Mouse (Mus musculus) stomach, embryonic 16.5 days (tissue): ENCODE results near the gene Hist1h1t. TPM values are rescaled to one million over a fixed set of nuclear protein-coding genes. Genes with fewer than 3 reads are reported as not detected.
"Not testable (repeated sequence)": the region's sequence is repeated elsewhere in the genome, so short reads cannot be mapped to it uniquely, and the experiment has no call there.

Experiments used
- ATAC-seq: fragments of 200-750 bp; cut with Nextera tagmentation; 2 replicates; pipeline ENCODE4 v1.8.0; 2017; ENCODE audit warnings: moderate number of reproducible peaks, moderate TSS enrichment; ENCODE audit not compliant: insufficient read depth, low FRiP score
- H3K27ac ChIP-seq: fragments of 300-500 bp; sonication (generic); 2 replicates; pipeline ENCODE4 v1.5.1; 2014; ENCODE audit warnings: low read length
- H3K27me3 ChIP-seq: fragments of 300-500 bp; sonication (generic); 2 replicates; pipeline ENCODE4 v1.6.1; 2014; ENCODE audit warnings: low read length, control low read depth, mixed read lengths; ENCODE audit not compliant: control insufficient read depth, insufficient read depth
- H3K36me3 ChIP-seq: fragments of 300-500 bp; sonication (generic); 2 replicates; pipeline ENCODE4 v1.6.1; 2014; ENCODE audit warnings: low read length; ENCODE audit not compliant: control insufficient read depth, insufficient read depth
- H3K4me1 ChIP-seq: fragments of 300-500 bp; sonication (generic); 2 replicates; pipeline ENCODE4 v1.6.1; 2014; ENCODE audit warnings: low read length, control low read depth, mixed read lengths; ENCODE audit not compliant: control insufficient read depth, insufficient read depth
- H3K4me2 ChIP-seq: fragments of 300-500 bp; sonication (generic); 2 replicates; pipeline ENCODE4 v1.6.1; 2014; ENCODE audit warnings: low read depth, low read length, mixed read lengths
- H3K4me3 ChIP-seq: fragments of 300-500 bp; sonication (generic); replicated peaks from 2 replicates; pipeline ENCODE4 v1.5.1; 2014; ENCODE audit warnings: mild to moderate bottlenecking, low read length
- H3K9ac ChIP-seq: fragments of 300-500 bp; sonication (generic); 2 replicates; pipeline ENCODE4 v1.6.1; 2014; ENCODE audit warnings: low read length
- H3K9me3 ChIP-seq: fragments of 300-500 bp; sonication (generic); replicated peaks from 2 replicates; pipeline ENCODE4 v1.6.1; 2016; ENCODE audit warnings: low read length, control low read depth; ENCODE audit not compliant: control insufficient read depth
- WGBS: fragments of 180-500 bp; shearing (Covaris S2); extraction: QIAGEN DNeasy Blood & Tissue Kit; methylation state at CpG from one replicate; pipeline ENCODE4 v1.1.7; 2014; 5-methylcytosine and 5-hydroxymethylcytosine counted together
- polyA plus RNA-seq: library from polyadenylated mRNA; unstranded; fragments of >200 nt; fragmentation: Nextera tagmentation; extraction: Ambion mirVana; gene quantifications from 2 replicates; pipeline ENCODE4 v1.2.1, GENCODE M21; 2015

Hist1h1t gene
- polyA plus RNA-seq, 1 experiment from 2014 or later: 0.14 TPM

GRCm38 (mm10) chr13:23697491-23698299, 2.1 kb downstream of the Hist1h1t start:
- peak; percentile 30; the same call in 1 of the 2 replicates for ATAC-seq
- H3K4me3 ChIP-seq: peak overlapping the region; percentile 53
- H3K4me2 ChIP-seq: peak overlapping the region; percentile 71
- under 1% methylated on average over 21 of the region's 32 CpGs for WGBS
- peak overlapping the region; percentile 71 for H3K9ac ChIP-seq
- H3K9me3 ChIP-seq: no peaks in the 10 kb centered on the region
- H3K36me3 ChIP-seq: no peaks in the 10 kb centered on the region
- peak overlapping the region; percentile 92 for H3K27ac ChIP-seq
- H3K27me3 ChIP-seq: no peaks in the 10 kb centered on the region
- 0 out of 2 replicates have a peak, but pooled peaks cover 4% of the 10 kb centered on the region for H3K4me1 ChIP-seq

GRCm38 (mm10) chr13:23698300-23698693, 2.7 kb downstream of the Hist1h1t start, which contains the start of gene Hist1h4c:
Hist1h4c (minus strand) TSS chr13:23698454.
- under 1% methylated on average over 20 of the region's 22 CpGs for WGBS
- H3K9me3 ChIP-seq: no peaks in the 10 kb centered on the region

GRCm38 (mm10) chr13:23698996-23699395, 3.4 kb downstream of the Hist1h1t start:
- WGBS: 53% methylated on average over 6 of the region's 6 CpGs
- ATAC-seq: no peak
- peak overlapping the region; percentile 80 for H3K27ac ChIP-seq

More at GRCm38 (mm10) chr13:23698300-23698693, 2.7 kb downstream of the Hist1h1t start, which contains the start of gene Hist1h4c:
- Histone ChIP-seq H3K36me3 (no peaks in the 10 kb centered on the region), H3K4me2 (peak within 1 kb of the TSS; percentile 71), H3K4me3 (peak within 1 kb of the TSS; percentile 53), H3K4me1 (0 out of 2 replicates have a peak, but pooled peaks cover 4% of the 10 kb centered on the region), H3K27ac (peak within 1 kb of the TSS; percentile 92), H3K27me3 (no peaks in the 10 kb centered on the region), H3K9ac (peak within 1 kb of the TSS; percentile 71)
- ATAC-seq: peak; percentile 96

GRCm38 (mm10) chr13:23699767-23700166, 4.2 kb downstream of the Hist1h1t start:
- WGBS: 63% methylated on average over 3 of the region's 3 CpGs

More at GRCm38 (mm10) chr13:23698996-23699395, 3.4 kb downstream of the Hist1h1t start:
- Histone ChIP-seq H3K9ac (0 out of 2 replicates have a peak overlapping the region, but pooled peaks have one; percentile 37), H3K36me3 (no peaks in the 10 kb centered on the region), H3K27me3 (no peaks in the 10 kb centered on the region), H3K4me2 (peak overlapping the region; percentile 50), H3K4me1 (0 out of 2 replicates have a peak, but pooled peaks cover 4% of the 10 kb centered on the region), H3K4me3 (no peak overlapping the region), H3K9me3 (no peaks in the 10 kb centered on the region)

GRCm38 (mm10) chr13:23700786-23701520, 5.3 kb downstream of the Hist1h1t start:
- no peak overlapping the region for H3K9ac ChIP-seq
- no peaks in the 10 kb centered on the region for H3K27me3 ChIP-seq
- 0 out of 2 replicates have a peak, but pooled peaks have one; percentile 49 for ATAC-seq
- H3K4me2 ChIP-seq: peak overlapping the region; percentile 21; the same call in 1 of the 2 replicates
- H3K4me3 ChIP-seq: no peak overlapping the region
- H3K9me3 ChIP-seq: no peaks in the 10 kb centered on the region
- WGBS: 29% methylated on average over 8 of the region's 8 CpGs
- no peak overlapping the region for H3K27ac ChIP-seq
- H3K4me1 ChIP-seq: 0 out of 2 replicates have a peak, but pooled peaks cover 3% of the 10 kb centered on the region
- no peaks in the 10 kb centered on the region for H3K36me3 ChIP-seq

More at GRCm38 (mm10) chr13:23699767-23700166, 4.2 kb downstream of the Hist1h1t start:
- no peaks in the 10 kb centered on the region for H3K9me3 ChIP-seq
- H3K27me3 ChIP-seq: no peaks in the 10 kb centered on the region
- 0 out of 2 replicates have a peak, but pooled peaks cover 4% of the 10 kb centered on the region for H3K4me1 ChIP-seq
- no peak overlapping the region for H3K4me2 ChIP-seq
- H3K27ac ChIP-seq: no peak overlapping the region
- no peaks in the 10 kb centered on the region for H3K36me3 ChIP-seq
- H3K4me3 ChIP-seq: no peak overlapping the region
- ATAC-seq: no peak
- no peak overlapping the region for H3K9ac ChIP-seq

- H3K9ac ChIP-seq: no peak overlapping the region
- H3K36me3 ChIP-seq: no peaks in the 10 kb centered on the region
- 0 out of 2 replicates have a peak, but pooled peaks cover 2% of the 10 kb centered on the region for H3K4me1 ChIP-seq
- no peak for ATAC-seq
- no peak overlapping the region for H3K4me2 ChIP-seq
- no peak overlapping the region for H3K27ac ChIP-seq
- H3K9me3 ChIP-seq: no peaks in the 10 kb centered on the region
- H3K27me3 ChIP-seq: no peaks in the 10 kb centered on the region
- 75% methylated on average over 4 of the region's 4 CpGs for WGBS
- H3K4me3 ChIP-seq: no peak overlapping the region
Observed at GRCm38 (mm10) chr13:23702220-23702619, 6.6 kb downstream of the Hist1h1t start.

- not testable (repeated sequence) for ATAC-seq, H3K27ac ChIP-seq, H3K27me3 ChIP-seq, H3K4me2 ChIP-seq, H3K9ac ChIP-seq, H3K4me3 ChIP-seq, H3K9me3 ChIP-seq, H3K36me3 ChIP-seq, H3K4me1 ChIP-seq
- 74% methylated on average over 2 of the region's 2 CpGs for WGBS
Observed at GRCm38 (mm10) chr13:23702801-23703200, 7.2 kb downstream of the Hist1h1t start.

GRCm38 (mm10) chr13:23705751-23706356, 10.2 kb downstream of the Hist1h1t start:
- no peak overlapping the region for H3K9ac ChIP-seq
- 93% methylated on average over 7 of the region's 7 CpGs for WGBS
- H3K9me3 ChIP-seq: no peaks in the 10 kb centered on the region
- peaks cover 9% of the 10 kb centered on the region for H3K4me1 ChIP-seq
- H3K4me2 ChIP-seq: no peak overlapping the region
- no peak overlapping the region for H3K4me3 ChIP-seq
- H3K27ac ChIP-seq: no peak overlapping the region
- H3K36me3 ChIP-seq: no peaks in the 10 kb centered on the region
- no peak for ATAC-seq
- H3K27me3 ChIP-seq: no peaks in the 10 kb centered on the region
